Mouse (Mus musculus): Measurements from ENCODE around the gene Epha3. TPM values are rescaled to one million over a fixed set of nuclear protein-coding genes. Genes with fewer than 3 reads are reported as not detected.

Gene Epha3
- total and polyA plus RNA-seq, 3 experiments = 0.39 to 0.48 (median 0.44) TPM

- TF ChIP-seq CTCF (IDR thresholded peaks at IDR 0.05) = no peak
- no peak for TF ChIP-seq EP300 (IDR thresholded peaks at IDR 0.05; ENCODE audit: insufficient read depth, low read depth, low read length)
- TF ChIP-seq POLR2A (IDR thresholded peaks at IDR 0.05; ENCODE audit: insufficient read depth, low read depth, low read length) = no peak
- H3K4me1 ChIP-seq (ENCODE audit: control insufficient read depth, insufficient read depth, low read length) = no peaks in the 10 kb centered on the region
- no peak for DNase-seq
- H3K9ac ChIP-seq (ENCODE audit: low read depth, low read length) = no peak overlapping the region
- intact Hi-C loops (cut with DNase I) = no loop called here
- H3K79me2 ChIP-seq (replicated peaks; ENCODE audit: control insufficient read depth, insufficient read depth, low read length) = no peaks in the 10 kb centered on the region
- no peaks in the 10 kb centered on the region for H3K27me3 ChIP-seq (ENCODE audit: control insufficient read depth, insufficient read depth, low read length)
- no peak overlapping the region for H3K27ac ChIP-seq
- 91% methylated on average over 4 of the region's 4 CpGs for WGBS
- no peaks in the 10 kb centered on the region for H3K36me3 ChIP-seq (ENCODE audit: control insufficient read depth, insufficient read depth, low read length)
- no peak overlapping the region for H3K4me3 ChIP-seq
These were observed 146.7 kb downstream of the Epha3 start for GRCm38 (mm10) chr16:63717317-63717716.

GRCm38 (mm10) chr16:63706912-63707868, 156.8 kb downstream of the Epha3 start:
- TF ChIP-seq EP300 (IDR thresholded peaks at IDR 0.05; ENCODE audit: insufficient read depth, low read depth, low read length) = no peak
- no peak for TF ChIP-seq POLR2A (IDR thresholded peaks at IDR 0.05; ENCODE audit: insufficient read depth, low read depth, low read length)
- TF ChIP-seq CTCF (IDR thresholded peaks at IDR 0.05) = no peak
- no peak for DNase-seq
- Histone ChIP-seq H3K36me3 (ENCODE audit: control insufficient read depth, insufficient read depth, low read length) (no peaks in the 10 kb centered on the region), H3K27me3 (ENCODE audit: control insufficient read depth, insufficient read depth, low read length) (no peaks in the 10 kb centered on the region), H3K4me1 (ENCODE audit: control insufficient read depth, insufficient read depth, low read length) (no peaks in the 10 kb centered on the region), H3K9ac (ENCODE audit: low read depth, low read length) (no peak overlapping the region), H3K79me2 (replicated peaks; ENCODE audit: control insufficient read depth, insufficient read depth, low read length) (no peaks in the 10 kb centered on the region), H3K27ac (no peak overlapping the region), H3K4me3 (no peak overlapping the region)
- WGBS = 83% methylated on average over 17 of the region's 17 CpGs
- intact Hi-C loops (cut with DNase I) = no loop called here

DNA sequence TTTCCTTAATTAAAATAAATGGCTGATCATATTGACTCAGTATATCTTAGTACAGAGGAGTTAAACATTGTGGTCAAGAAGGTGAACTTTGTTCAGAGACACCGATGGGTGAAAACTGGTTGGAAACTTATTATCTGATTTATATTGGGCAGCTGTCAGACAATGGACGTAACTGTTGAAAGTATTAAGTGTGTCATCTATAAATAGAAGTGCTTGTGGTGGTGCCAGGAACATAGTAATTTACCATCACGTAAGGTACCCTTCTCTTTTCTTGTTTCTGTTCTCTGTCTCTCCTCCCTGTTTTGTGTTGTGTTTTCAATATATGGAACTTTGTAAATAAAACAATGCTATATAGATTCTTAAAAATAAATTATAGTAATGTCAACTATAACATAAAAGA, 174.6 kb downstream of the Epha3 start:
- H3K4me1 ChIP-seq (ENCODE audit: control insufficient read depth, insufficient read depth, low read length) = no peaks in the 10 kb centered on the region
- no peak overlapping the region for H3K4me3 ChIP-seq
- no peak overlapping the region for H3K9ac ChIP-seq (ENCODE audit: low read depth, low read length)
- DNase-seq = no peak
- 49% methylated on average over 3 of the region's 3 CpGs for WGBS
- H3K27ac ChIP-seq = peak overlapping the region; percentile 47
- TF ChIP-seq CTCF (IDR thresholded peaks at IDR 0.05) = no peak
- TF ChIP-seq POLR2A (IDR thresholded peaks at IDR 0.05; ENCODE audit: insufficient read depth, low read depth, low read length) = no peak
- no peak for TF ChIP-seq EP300 (IDR thresholded peaks at IDR 0.05; ENCODE audit: insufficient read depth, low read depth, low read length)
- H3K36me3 ChIP-seq (ENCODE audit: control insufficient read depth, insufficient read depth, low read length) = no peaks in the 10 kb centered on the region
- H3K79me2 ChIP-seq (replicated peaks; ENCODE audit: control insufficient read depth, insufficient read depth, low read length) = no peaks in the 10 kb centered on the region
- no peaks in the 10 kb centered on the region for H3K27me3 ChIP-seq (ENCODE audit: control insufficient read depth, insufficient read depth, low read length)
- intact Hi-C loops (cut with DNase I) = no loop called here

GRCm38 (mm10) chr16:63684211-63684610, 179.8 kb downstream of the Epha3 start:
- Histone ChIP-seq H3K27ac (no peak overlapping the region), H3K79me2 (replicated peaks; ENCODE audit: control insufficient read depth, insufficient read depth, low read length) (no peaks in the 10 kb centered on the region), H3K36me3 (ENCODE audit: control insufficient read depth, insufficient read depth, low read length) (no peaks in the 10 kb centered on the region), H3K9ac (ENCODE audit: low read depth, low read length) (no peak overlapping the region), H3K27me3 (ENCODE audit: control insufficient read depth, insufficient read depth, low read length) (no peaks in the 10 kb centered on the region), H3K4me1 (ENCODE audit: control insufficient read depth, insufficient read depth, low read length) (no peaks in the 10 kb centered on the region), H3K4me3 (no peak overlapping the region)
- no peak for TF ChIP-seq POLR2A (IDR thresholded peaks at IDR 0.05; ENCODE audit: insufficient read depth, low read depth, low read length)
- TF ChIP-seq CTCF (IDR thresholded peaks at IDR 0.05) = no peak
- TF ChIP-seq EP300 (IDR thresholded peaks at IDR 0.05; ENCODE audit: insufficient read depth, low read depth, low read length) = no peak
- intact Hi-C loops (cut with DNase I) = no loop called here
- DNase-seq = no peak
- 69% methylated on average over 4 of the region's 4 CpGs for WGBS

DNA sequence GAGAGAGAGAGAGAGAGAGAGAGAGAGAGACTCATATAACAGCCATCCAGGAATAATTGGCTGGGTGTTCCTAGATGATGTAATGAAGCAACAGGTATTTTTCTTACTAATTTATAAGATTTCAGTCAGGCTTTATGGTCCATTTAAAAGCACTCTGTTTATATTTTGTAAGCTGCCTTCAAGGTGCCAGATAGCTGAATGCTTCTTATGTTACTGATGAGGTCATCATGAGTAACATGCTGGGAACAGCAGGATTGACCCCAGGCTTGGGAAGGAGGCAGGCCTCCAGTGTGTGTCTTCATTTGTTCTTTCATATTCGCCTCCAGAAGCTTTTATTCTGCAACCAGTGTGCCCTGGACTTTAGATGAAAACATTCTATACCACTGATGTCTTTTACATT, 189.5 kb downstream of the Epha3 start:
- H3K27me3 ChIP-seq (ENCODE audit: control insufficient read depth, insufficient read depth, low read length) = no peaks in the 10 kb centered on the region
- no peak for TF ChIP-seq POLR2A (IDR thresholded peaks at IDR 0.05; ENCODE audit: insufficient read depth, low read depth, low read length)
- no peak for TF ChIP-seq CTCF (IDR thresholded peaks at IDR 0.05)
- TF ChIP-seq EP300 (IDR thresholded peaks at IDR 0.05; ENCODE audit: insufficient read depth, low read depth, low read length) = no peak
- no peak for DNase-seq
- no peaks in the 10 kb centered on the region for H3K4me1 ChIP-seq (ENCODE audit: control insufficient read depth, insufficient read depth, low read length)
- H3K79me2 ChIP-seq (replicated peaks; ENCODE audit: control insufficient read depth, insufficient read depth, low read length) = no peaks in the 10 kb centered on the region
- no peak overlapping the region for H3K27ac ChIP-seq
- intact Hi-C loops (cut with DNase I) = no loop called here
- WGBS = 51% methylated on average over 1 of the region's 1 CpGs
- no peak overlapping the region for H3K9ac ChIP-seq (ENCODE audit: low read depth, low read length)
- no peak overlapping the region for H3K4me3 ChIP-seq
- no peaks in the 10 kb centered on the region for H3K36me3 ChIP-seq (ENCODE audit: control insufficient read depth, insufficient read depth, low read length)

GRCm38 (mm10) chr16:63673236-63673840, 190.6 kb downstream of the Epha3 start:
- no peaks in the 10 kb centered on the region for H3K36me3 ChIP-seq (ENCODE audit: control insufficient read depth, insufficient read depth, low read length)
- H3K79me2 ChIP-seq (replicated peaks; ENCODE audit: control insufficient read depth, insufficient read depth, low read length) = no peaks in the 10 kb centered on the region
- no peak overlapping the region for H3K4me3 ChIP-seq
- TF ChIP-seq EP300 (IDR thresholded peaks at IDR 0.05; ENCODE audit: insufficient read depth, low read depth, low read length) (no peak), POLR2A (IDR thresholded peaks at IDR 0.05; ENCODE audit: insufficient read depth, low read depth, low read length) (no peak), CTCF (IDR thresholded peaks at IDR 0.05) (no peak)
- no peaks in the 10 kb centered on the region for H3K27me3 ChIP-seq (ENCODE audit: control insufficient read depth, insufficient read depth, low read length)
- WGBS = 49% methylated on average over 9 of the region's 9 CpGs
- DNase-seq = peak in 1 of 2 experiments; percentile 6
- no peaks in the 10 kb centered on the region for H3K4me1 ChIP-seq (ENCODE audit: control insufficient read depth, insufficient read depth, low read length)
- H3K9ac ChIP-seq (ENCODE audit: low read depth, low read length) = no peak overlapping the region
- H3K27ac ChIP-seq = no peak overlapping the region
- intact Hi-C loops (cut with DNase I) = no loop called here
